Mouse (Mus musculus) liver, adult 2 months (tissue): Measurements from ENCODE around the gene Galnt16. TPM values are rescaled to one million over a fixed set of nuclear protein-coding genes. Genes with fewer than 3 reads are reported as not detected.

Source experiments
- DNase-seq: peaks from one replicate; pipeline ENCODE4 v3.0.0-alpha.2; 2011; ENCODE audit warnings: low read depth, low spot score; ENCODE audit errors: extremely low read depth
- H3K27ac ChIP-seq: fragments of 200-500 bp; replicated peaks from 2 replicates; pipeline ENCODE4 v1.5.1; 2012; ENCODE audit warnings: low read depth, mild to moderate bottlenecking, control low read depth, inconsistent platforms, low read length; ENCODE audit not compliant: insufficient read depth
- H3K27me3 ChIP-seq: fragments of 200-500 bp; 2 replicates; pipeline ENCODE4 v1.6.1; 2012; ENCODE audit warnings: mild to moderate bottlenecking, moderate library complexity, low read length, inconsistent platforms; ENCODE audit not compliant: control insufficient read depth, insufficient read depth
- H3K36me3 ChIP-seq: fragments of 200-500 bp; 2 replicates; pipeline ENCODE4 v1.6.1; 2012; ENCODE audit warnings: low read length, inconsistent platforms; ENCODE audit not compliant: control insufficient read depth, insufficient read depth
- H3K4me1 ChIP-seq: fragments of 200-500 bp; 2 replicates; pipeline ENCODE4 v1.6.1; 2011; ENCODE audit warnings: low read length; ENCODE audit not compliant: control insufficient read depth, insufficient read depth
- H3K4me3 ChIP-seq: fragments of 200-500 bp; 2 replicates; pipeline ENCODE4 v1.5.1; 2011; ENCODE audit warnings: low read depth, mild to moderate bottlenecking, control low read depth, low read length, moderate library complexity; ENCODE audit not compliant: insufficient read depth
- H3K79me2 ChIP-seq: fragments of 200-500 bp; 2 replicates; pipeline ENCODE4 v1.6.1; 2012; ENCODE audit warnings: inconsistent platforms, mild to moderate bottlenecking, low read length, moderate library complexity; ENCODE audit not compliant: control insufficient read depth, insufficient read depth
- H3K9ac ChIP-seq: fragments of 200-500 bp; 2 replicates; pipeline ENCODE4 v1.6.1; 2012; ENCODE audit warnings: low read depth, mild to moderate bottlenecking, control low read depth, inconsistent platforms, low read length
- CTCF ChIP-seq: fragments of 200-500 bp; IDR thresholded peaks from 2 replicates; pipeline ENCODE4 v1.5.1; 2011; ENCODE audit warnings: low read depth, low read length, control low read depth
- POLR2A ChIP-seq: fragments of 200-500 bp; IDR thresholded peaks from 2 replicates; pipeline ENCODE4 v1.6.1; 2011; ENCODE audit warnings: low read length, control low read depth; ENCODE audit not compliant: insufficient read depth; ENCODE audit errors: extremely low read depth
- WGBS: fragments of 180-500 bp; shearing (Covaris S2); methylation state at CpG from one replicate; pipeline ENCODE4 v1.1.7; 2018; 5-methylcytosine and 5-hydroxymethylcytosine counted together
- polyA plus RNA-seq: library from polyadenylated mRNA; depleted of rRNA; stranded (reverse); fragments of >200 nt; gene quantifications from 2 replicates; pipeline ENCODE4 v1.2.3, GENCODE M21; 2012
- total RNA-seq: library from RNA; depleted of rRNA; stranded (reverse); fragments of >200 nt; gene quantifications from 2 replicates; pipeline ENCODE4 v1.2.3, GENCODE M21; 2014

Gene Galnt16
- total and polyA plus RNA-seq, 2 experiments, result 0.02 TPM; not detected in 1

DNA sequence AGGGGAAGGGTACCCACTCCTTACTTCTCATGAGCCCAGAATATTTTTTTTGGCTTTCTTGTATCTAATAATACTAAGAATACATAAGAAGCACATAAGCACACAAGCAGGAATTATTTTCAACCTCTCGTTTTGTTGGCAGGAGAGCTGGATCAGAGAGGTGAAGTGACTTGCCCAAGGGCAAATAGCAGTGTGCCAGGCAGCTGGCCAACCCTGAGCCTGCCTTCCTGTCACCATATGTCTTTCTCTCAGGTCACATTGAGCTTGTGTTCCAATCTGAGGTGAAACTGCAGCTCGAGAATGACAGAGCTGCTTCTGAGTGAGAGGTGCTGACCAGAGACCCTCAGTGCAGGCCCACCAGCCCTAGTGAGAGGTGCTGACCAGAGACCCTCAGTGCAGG lies 15.8 kb downstream of the Galnt16 start:
- Histone ChIP-seq H3K27me3 (no peaks in the 10 kb centered on the region), H3K27ac (no peak overlapping the region), H3K9ac (no peak overlapping the region), H3K36me3 (no peaks in the 10 kb centered on the region), H3K4me1 (no peaks in the 10 kb centered on the region), H3K79me2 (no peaks in the 10 kb centered on the region), H3K4me3 (no peak overlapping the region)
- no peak for TF ChIP-seq POLR2A
- TF ChIP-seq CTCF, result no peak
- WGBS, result 73% methylated on average over 2 of the region's 2 CpGs
- DNase-seq, result no peak

DNA sequence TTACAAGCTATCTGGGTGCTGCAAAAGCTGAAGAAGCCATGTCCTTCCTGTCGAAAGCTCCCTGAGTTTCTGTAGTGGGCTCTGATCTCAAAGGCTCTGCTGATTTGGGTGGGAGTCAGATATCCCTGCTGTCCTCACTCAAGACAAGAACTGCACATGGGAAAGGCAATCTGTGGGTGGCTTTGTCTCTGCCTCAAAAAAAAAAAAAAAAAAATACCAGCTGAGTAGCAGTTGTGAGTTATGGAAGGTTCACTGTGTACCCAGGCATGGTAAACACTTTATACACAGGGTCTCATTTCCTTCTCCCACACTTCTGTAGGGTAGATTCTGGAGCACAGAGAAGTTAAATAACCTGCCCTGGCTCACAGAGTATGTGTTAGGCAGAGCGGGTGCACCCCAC lies 19.2 kb downstream of the Galnt16 start:
- Histone ChIP-seq H3K27ac (no peak overlapping the region), H3K4me1 (no peaks in the 10 kb centered on the region), H3K36me3 (no peaks in the 10 kb centered on the region), H3K9ac (no peak overlapping the region), H3K4me3 (no peak overlapping the region), H3K79me2 (no peaks in the 10 kb centered on the region), H3K27me3 (no peaks in the 10 kb centered on the region)
- TF ChIP-seq POLR2A, result no peak
- no peak for TF ChIP-seq CTCF
- DNase-seq, result no peak
- WGBS, result 92% methylated on average over 2 of the region's 2 CpGs

DNA sequence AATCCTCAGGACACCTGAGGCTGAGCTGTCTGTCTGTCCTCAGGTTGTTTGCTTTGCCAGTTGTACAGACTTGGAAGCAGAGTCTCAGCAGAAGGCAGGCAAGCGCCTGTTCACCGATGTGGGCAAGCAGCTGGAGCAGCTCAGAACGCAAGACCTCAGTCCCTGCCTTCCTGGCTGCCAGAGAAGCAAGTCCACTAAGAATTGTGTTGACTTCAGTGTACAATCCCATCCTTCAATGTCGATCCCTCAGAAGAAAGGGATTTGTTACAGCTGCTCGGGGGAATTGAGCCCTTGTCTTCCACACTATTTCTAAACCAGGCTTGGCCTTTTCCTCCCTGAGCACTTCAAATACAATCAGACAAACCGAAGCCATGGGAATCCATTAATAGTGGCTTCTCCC lies 20.2 kb downstream of the Galnt16 start:
- Histone ChIP-seq H3K27me3 (no peaks in the 10 kb centered on the region), H3K9ac (no peak overlapping the region), H3K36me3 (no peaks in the 10 kb centered on the region), H3K4me3 (no peak overlapping the region), H3K4me1 (no peaks in the 10 kb centered on the region), H3K79me2 (no peaks in the 10 kb centered on the region), H3K27ac (no peak overlapping the region)
- WGBS, result 73% methylated on average over 6 of the region's 6 CpGs
- no peak for TF ChIP-seq CTCF
- no peak for TF ChIP-seq POLR2A
- DNase-seq, result no peak

DNA sequence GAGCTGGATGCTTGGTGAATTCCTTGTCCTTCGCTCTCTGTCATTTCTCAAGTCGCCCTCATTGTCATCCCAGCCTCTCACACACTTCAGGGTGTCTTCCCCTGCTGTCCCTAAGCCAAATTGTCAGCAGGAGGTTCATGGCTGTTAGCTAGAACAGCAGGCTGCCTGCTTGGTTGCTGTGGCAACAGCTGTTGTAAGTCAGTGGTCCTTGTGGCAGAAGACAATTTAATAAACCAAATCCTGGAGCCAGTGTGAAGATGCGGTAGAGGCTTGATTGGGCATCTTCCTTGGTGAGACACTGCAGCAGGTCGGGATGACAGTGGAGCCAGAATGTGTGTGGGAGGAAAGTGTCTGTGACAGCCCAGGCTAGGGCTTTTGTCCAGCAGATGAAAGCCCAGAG lies 27.2 kb downstream of the Galnt16 start:
- 43% methylated on average over 4 of the region's 4 CpGs for WGBS
- H3K27me3 ChIP-seq, result no peaks in the 10 kb centered on the region
- no peak overlapping the region for H3K9ac ChIP-seq
- no peaks in the 10 kb centered on the region for H3K36me3 ChIP-seq
- DNase-seq, result no peak
- no peaks in the 10 kb centered on the region for H3K4me1 ChIP-seq
- H3K79me2 ChIP-seq, result no peaks in the 10 kb centered on the region
- TF ChIP-seq POLR2A (no peak), CTCF (no peak)
- no peak overlapping the region for H3K4me3 ChIP-seq
- H3K27ac ChIP-seq, result no peak overlapping the region

DNA sequence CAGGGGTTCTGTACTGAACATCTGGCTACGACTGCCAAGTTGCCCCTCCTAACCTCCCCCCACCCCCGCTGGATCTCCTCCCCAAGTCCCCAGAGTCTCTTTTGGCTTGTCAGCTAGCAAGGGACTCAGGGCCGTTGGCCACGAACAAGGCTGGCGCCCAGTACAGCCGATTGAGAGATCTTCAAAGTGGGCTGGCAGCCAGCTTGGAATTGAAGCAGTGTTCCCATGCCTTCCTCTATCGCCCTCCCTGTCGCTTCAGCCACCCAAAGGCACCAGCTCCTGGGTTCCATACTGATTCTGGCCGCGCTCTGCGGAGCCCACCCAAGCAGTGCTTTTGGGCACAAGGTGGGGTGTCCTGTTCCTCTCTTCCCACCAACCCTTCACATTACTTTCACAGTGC lies 31.6 kb downstream of the Galnt16 start:
- 84% methylated on average over 11 of the region's 11 CpGs for WGBS
- no peaks in the 10 kb centered on the region for H3K36me3 ChIP-seq
- no peak overlapping the region for H3K4me3 ChIP-seq
- no peak for DNase-seq
- no peaks in the 10 kb centered on the region for H3K79me2 ChIP-seq
- no peak overlapping the region for H3K27ac ChIP-seq
- no peak overlapping the region for H3K9ac ChIP-seq
- no peaks in the 10 kb centered on the region for H3K27me3 ChIP-seq
- TF ChIP-seq POLR2A, result no peak
- no peak for TF ChIP-seq CTCF
- no peaks in the 10 kb centered on the region for H3K4me1 ChIP-seq

DNA sequence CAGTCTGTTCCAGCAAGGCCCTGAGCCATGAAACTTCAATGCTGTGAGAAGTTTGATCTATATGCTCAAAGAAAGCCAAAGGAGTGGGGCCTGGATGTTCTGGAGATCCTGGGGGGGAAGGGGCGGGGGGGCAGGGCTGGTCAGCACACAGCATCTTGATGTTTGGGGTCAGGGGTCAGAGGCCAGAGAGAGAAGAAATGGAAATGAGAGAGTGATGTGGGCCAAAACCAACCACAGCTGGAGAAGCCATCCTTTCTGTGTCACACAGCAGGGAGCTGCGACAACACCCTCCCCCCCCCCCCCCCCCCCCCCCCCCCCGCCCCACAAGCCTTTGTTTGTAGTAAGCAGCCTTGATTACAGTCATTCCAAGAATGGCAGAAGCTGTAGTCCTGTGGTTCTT lies 35.1 kb downstream of the Galnt16 start:
- no peaks in the 10 kb centered on the region for H3K79me2 ChIP-seq
- H3K4me3 ChIP-seq, result no peak overlapping the region
- no peaks in the 10 kb centered on the region for H3K4me1 ChIP-seq
- no peaks in the 10 kb centered on the region for H3K36me3 ChIP-seq
- no peaks in the 10 kb centered on the region for H3K27me3 ChIP-seq
- WGBS, result 48% methylated on average over 2 of the region's 3 CpGs
- no peak overlapping the region for H3K27ac ChIP-seq
- peak; percentile 12 for DNase-seq
- no peak for TF ChIP-seq CTCF
- no peak for TF ChIP-seq POLR2A
- H3K9ac ChIP-seq, result no peak overlapping the region
